Mouse (Mus musculus): ENCODE results near the gene Phactr3. TPM values are rescaled to one million over a fixed set of nuclear protein-coding genes. Genes with fewer than 3 reads are reported as not detected.

The Phactr3 gene
- polyA plus RNA-seq, 2 experiments = 0.02 to 0.13 TPM

- TF ChIP-seq CTCF (IDR thresholded peaks at IDR 0.05; ENCODE audit: low read depth) = no peak
- no peak for TF ChIP-seq EP300 (IDR thresholded peaks at IDR 0.05; ENCODE audit: low read depth)
- H3K9me3 ChIP-seq (ENCODE audit: control insufficient read depth, low read length) = no peaks in the 10 kb centered on the region
- ATAC-seq (ENCODE audit: insufficient read depth) (no peak), DNase-seq (ENCODE audit: low read depth in 3 of 3, low spot score in 3 of 3) (no peak)
- H3K9ac ChIP-seq (replicated peaks) = no peak overlapping the region
- H3K27ac ChIP-seq = no peak overlapping the region
- H3K36me3 ChIP-seq (replicated peaks; ENCODE audit: control insufficient read depth, insufficient read depth, low read depth) = no peaks in the 10 kb centered on the region
- no peaks in the 10 kb centered on the region; a peak in 1 of 4 replicates for H3K4me1 ChIP-seq (replicated peaks; ENCODE audit: control insufficient read depth in 2 of 2, insufficient read depth in 2 of 2, low read length in 1 of 2)
- H3K27me3 ChIP-seq (ENCODE audit: control insufficient read depth, insufficient read depth, low read length) = no peaks in the 10 kb centered on the region
- 47% methylated on average over 1 of the region's 1 CpGs for whole genome bisulfite sequencing (ENCODE audit: insufficient replicate concordance)
- H3K4me3 ChIP-seq (ENCODE audit: insufficient read depth in 1 of 2, low read depth in 2 of 2, low read length in 2 of 2) = no peak overlapping the region
- no peak overlapping the region for H3K4me2 ChIP-seq (ENCODE audit: low read depth)
These were observed 95.8 kb downstream of the Phactr3 start for GRCm38 (mm10) chr2:178214531-178214930.

DNA sequence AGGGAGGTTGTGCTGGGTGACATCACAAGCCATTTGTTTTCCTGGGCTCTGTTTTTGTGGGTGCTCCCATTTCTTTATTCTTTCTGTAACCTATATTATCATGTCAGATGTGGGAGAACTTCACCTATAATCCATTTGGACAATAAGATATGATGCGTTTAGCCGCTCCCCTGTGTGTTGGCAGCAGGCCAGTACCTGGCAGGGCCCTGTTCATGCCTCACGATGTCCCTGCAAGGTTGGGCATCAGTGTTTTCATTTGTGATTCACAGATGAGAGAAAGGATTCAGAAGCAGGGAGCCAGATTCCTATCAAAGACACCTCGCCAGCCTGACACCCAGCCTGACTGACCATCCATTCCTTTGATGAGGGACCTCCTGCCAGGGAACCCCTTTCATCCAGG lies 99.7 kb downstream of the Phactr3 start:
- Histone ChIP-seq H3K27ac (no peak overlapping the region), H3K36me3 (replicated peaks; ENCODE audit: control insufficient read depth, insufficient read depth, low read depth) (no peaks in the 10 kb centered on the region), H3K9me3 (ENCODE audit: control insufficient read depth, low read length) (no peaks in the 10 kb centered on the region), H3K4me1 (replicated peaks; ENCODE audit: control insufficient read depth in 2 of 2, insufficient read depth in 2 of 2, low read length in 1 of 2) (no peaks in the 10 kb centered on the region; a peak in 1 of 4 replicates), H3K27me3 (ENCODE audit: control insufficient read depth, insufficient read depth, low read length) (no peaks in the 10 kb centered on the region), H3K4me2 (ENCODE audit: low read depth) (no peak overlapping the region), H3K9ac (replicated peaks) (no peak overlapping the region), H3K4me3 (ENCODE audit: insufficient read depth in 1 of 2, low read depth in 2 of 2, low read length in 2 of 2) (no peak overlapping the region)
- 62% methylated on average over 4 of the region's 4 CpGs for WGBS (ENCODE audit: insufficient replicate concordance)
- DNase-seq (ENCODE audit: low read depth in 3 of 3, low spot score in 3 of 3) (no peak), ATAC-seq (ENCODE audit: insufficient read depth) (no peak)
- no peak for TF ChIP-seq EP300 (IDR thresholded peaks at IDR 0.05; ENCODE audit: low read depth)
- TF ChIP-seq CTCF (IDR thresholded peaks at IDR 0.05; ENCODE audit: low read depth) = no peak

DNA sequence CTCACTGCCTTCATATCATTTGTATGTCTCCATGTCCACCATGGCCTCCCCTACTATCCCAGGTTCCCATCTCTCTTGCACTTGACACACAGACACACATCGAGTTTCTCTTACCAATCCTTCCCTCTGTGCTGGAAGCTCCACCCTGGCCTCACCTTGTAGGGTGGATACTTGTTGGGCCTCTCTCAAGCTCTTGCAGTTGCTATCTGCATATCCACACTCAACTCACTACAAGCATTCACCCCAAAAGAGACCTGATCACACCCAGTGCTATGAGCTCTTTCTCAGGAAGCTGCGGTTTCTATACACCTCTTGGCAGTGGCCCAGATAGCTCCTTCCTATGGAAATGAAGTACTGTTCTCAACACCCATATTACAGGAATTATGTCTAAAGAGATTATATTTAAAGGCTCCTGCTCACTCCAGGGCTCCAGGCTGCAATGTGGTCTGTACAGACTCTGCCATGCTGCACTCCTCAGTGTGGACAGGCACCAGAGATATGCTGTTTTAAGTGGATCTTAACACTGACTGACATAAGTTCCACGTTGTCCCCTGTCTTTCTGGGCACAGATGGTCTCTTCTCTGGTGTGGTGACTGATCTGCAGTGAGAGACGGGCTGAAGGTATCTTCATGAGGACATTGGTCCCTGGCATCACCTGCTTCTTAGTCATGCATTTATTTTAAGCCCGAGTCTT lies 100.8 kb downstream of the Phactr3 start:
- no peak for TF ChIP-seq CTCF (IDR thresholded peaks at IDR 0.05; ENCODE audit: low read depth)
- TF ChIP-seq EP300 (IDR thresholded peaks at IDR 0.05; ENCODE audit: low read depth) = no peak
- H3K4me2 ChIP-seq (ENCODE audit: low read depth) = no peak overlapping the region
- DNase-seq (ENCODE audit: low read depth in 3 of 3, low spot score in 3 of 3) = no peak
- no peaks in the 10 kb centered on the region for H3K36me3 ChIP-seq (replicated peaks; ENCODE audit: control insufficient read depth, insufficient read depth, low read depth)
- no peak overlapping the region for H3K27ac ChIP-seq
- WGBS (ENCODE audit: insufficient replicate concordance) = 55% methylated on average over 5 of the region's 5 CpGs
- ATAC-seq (ENCODE audit: insufficient read depth) = peak; percentile 81
- no peaks in the 10 kb centered on the region for H3K9me3 ChIP-seq (ENCODE audit: control insufficient read depth, low read length)
- no peaks in the 10 kb centered on the region for H3K27me3 ChIP-seq (ENCODE audit: control insufficient read depth, insufficient read depth, low read length)
- no peak overlapping the region for H3K9ac ChIP-seq (replicated peaks)
- no peak overlapping the region for H3K4me3 ChIP-seq (ENCODE audit: insufficient read depth in 1 of 2, low read depth in 2 of 2, low read length in 2 of 2)
- H3K4me1 ChIP-seq (replicated peaks; ENCODE audit: control insufficient read depth in 2 of 2, insufficient read depth in 2 of 2, low read length in 1 of 2) = no peaks in the 10 kb centered on the region; a peak in 1 of 4 replicates

DNA sequence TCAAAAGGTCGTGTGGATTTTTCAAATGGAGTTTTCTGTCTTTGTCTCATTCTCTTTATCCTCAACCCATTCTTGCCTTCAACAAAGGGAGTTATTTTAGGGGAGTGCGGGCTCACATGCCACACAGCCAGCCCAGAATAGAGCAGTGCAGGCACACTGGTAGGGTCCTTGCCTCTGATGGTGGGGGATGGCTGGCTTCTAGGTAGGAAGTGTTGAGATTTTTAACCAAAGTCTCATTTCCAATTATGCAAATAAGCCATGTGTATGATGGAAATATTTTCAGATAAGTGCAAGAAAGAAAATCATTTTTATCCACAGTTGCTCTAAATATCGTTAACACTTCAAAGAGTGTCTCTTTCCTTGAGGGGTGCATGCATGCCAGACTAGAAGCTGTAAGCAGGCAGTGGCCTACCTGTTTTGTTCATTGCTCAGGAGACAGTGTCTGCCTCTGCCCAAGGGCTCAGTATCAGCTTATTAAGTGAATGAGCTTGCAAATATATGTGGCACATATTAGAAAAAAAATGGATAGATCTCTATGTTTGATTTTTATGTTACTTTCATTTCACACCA lies 101.5 kb downstream of the Phactr3 start:
- no peaks in the 10 kb centered on the region for H3K36me3 ChIP-seq (replicated peaks; ENCODE audit: control insufficient read depth, insufficient read depth, low read depth)
- no peak for ATAC-seq (ENCODE audit: insufficient read depth)
- H3K9ac ChIP-seq (replicated peaks) = no peak overlapping the region
- no peak for TF ChIP-seq EP300 (IDR thresholded peaks at IDR 0.05; ENCODE audit: low read depth)
- no peak for TF ChIP-seq CTCF (IDR thresholded peaks at IDR 0.05; ENCODE audit: low read depth)
- H3K4me1 ChIP-seq (replicated peaks; ENCODE audit: control insufficient read depth in 2 of 2, insufficient read depth in 2 of 2, low read length in 1 of 2) = no peaks in the 10 kb centered on the region; a peak in 1 of 4 replicates
- no peak overlapping the region for H3K4me3 ChIP-seq (ENCODE audit: insufficient read depth in 1 of 2, low read depth in 2 of 2, low read length in 2 of 2)
- H3K4me2 ChIP-seq (ENCODE audit: low read depth) = no peak overlapping the region
- WGBS (ENCODE audit: insufficient replicate concordance) = 59% methylated on average over 3 of the region's 3 CpGs
- H3K27me3 ChIP-seq (ENCODE audit: control insufficient read depth, insufficient read depth, low read length) = no peaks in the 10 kb centered on the region
- H3K27ac ChIP-seq = no peak overlapping the region
- H3K9me3 ChIP-seq (ENCODE audit: control insufficient read depth, low read length) = no peaks in the 10 kb centered on the region
- no peak for DNase-seq (ENCODE audit: low read depth in 3 of 3, low spot score in 3 of 3)

DNA sequence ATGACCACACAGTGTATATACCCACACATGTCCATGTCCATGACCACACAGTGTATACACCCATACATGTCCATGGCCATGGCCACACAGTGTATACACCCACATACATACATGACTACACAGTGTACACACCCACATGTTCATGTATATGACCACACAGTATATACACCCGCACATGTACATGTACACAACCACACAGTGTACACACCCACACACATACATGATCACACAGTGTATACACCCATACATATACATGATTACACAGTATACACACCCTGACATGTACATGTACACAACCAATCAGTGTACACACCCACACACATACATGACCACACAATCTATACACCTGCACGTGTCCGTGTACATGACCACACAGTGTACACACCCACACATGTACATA lies 102.2 kb downstream of the Phactr3 start:
- no peaks in the 10 kb centered on the region for H3K9me3 ChIP-seq (ENCODE audit: control insufficient read depth, low read length)
- no peaks in the 10 kb centered on the region for H3K27me3 ChIP-seq (ENCODE audit: control insufficient read depth, insufficient read depth, low read length)
- no peaks in the 10 kb centered on the region for H3K36me3 ChIP-seq (replicated peaks; ENCODE audit: control insufficient read depth, insufficient read depth, low read depth)
- no peak for ATAC-seq (ENCODE audit: insufficient read depth)
- H3K4me1 ChIP-seq (replicated peaks; ENCODE audit: control insufficient read depth in 2 of 2, insufficient read depth in 2 of 2, low read length in 1 of 2) = no peaks in the 10 kb centered on the region; a peak in 1 of 4 replicates
- H3K9ac ChIP-seq (replicated peaks) = no peak overlapping the region
- no peak overlapping the region for H3K4me3 ChIP-seq (ENCODE audit: insufficient read depth in 1 of 2, low read depth in 2 of 2, low read length in 2 of 2)
- H3K27ac ChIP-seq = no peak overlapping the region
- 77% methylated on average over 3 of the region's 3 CpGs for WGBS (ENCODE audit: insufficient replicate concordance)
- TF ChIP-seq EP300 (IDR thresholded peaks at IDR 0.05; ENCODE audit: low read depth) (no peak), CTCF (IDR thresholded peaks at IDR 0.05; ENCODE audit: low read depth) (no peak)
- no peak for DNase-seq (ENCODE audit: low read depth in 3 of 3, low spot score in 3 of 3)
- no peak overlapping the region for H3K4me2 ChIP-seq (ENCODE audit: low read depth)

Measured in liver, embryonic 14.5 days (tissue).